Mouse (Mus musculus) E14TG2a.4 (cell line): Measurements from ENCODE around the gene Fam213b.

Experiments used
- CTCF ChIP-seq: conservative IDR thresholded peaks from 2 replicates; pipeline ENCODE4 v1.5.1; 2014; ENCODE audit warnings: low read length
- POU5F1 ChIP-seq: IDR thresholded peaks from 2 replicates; pipeline ENCODE4 v1.6.1; 2014; ENCODE audit warnings: low read length, borderline replicate concordance

DNA sequence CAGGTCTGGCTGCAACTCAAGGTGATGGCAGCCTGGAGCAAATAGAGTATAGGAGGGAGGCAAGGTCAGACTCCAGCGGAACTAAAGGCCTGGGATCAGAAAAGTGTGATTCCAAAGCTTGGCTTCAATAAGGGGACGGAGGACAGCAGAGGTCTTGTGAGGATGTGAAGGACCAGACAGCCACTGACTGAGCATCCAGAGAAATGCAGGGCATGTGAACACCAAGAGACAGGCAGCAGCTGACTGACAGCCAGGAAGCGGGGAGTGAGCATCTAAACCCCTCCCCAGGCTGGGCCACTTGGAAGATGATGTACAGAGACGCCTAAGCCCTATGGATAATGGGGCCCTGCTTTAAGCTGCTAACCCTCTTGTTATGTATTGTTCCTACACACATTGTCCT lies 28.2 kb downstream of the Fam213b start:
- TF ChIP-seq CTCF (no peak), POU5F1 (no peak)
